Mouse (Mus musculus) liver, embryonic 15.5 days (tissue): ENCODE measurements around the gene Sfi1. TPM values are rescaled to one million over a fixed set of nuclear protein-coding genes. Genes with fewer than 3 reads are reported as not detected.
"Not testable (repeated sequence)": the region's sequence is repeated elsewhere in the genome, so short reads cannot be mapped to it uniquely, and the experiment has no call there.

Experiments
- ATAC-seq: fragments of 200-750 bp; cut with Nextera tagmentation; 2 replicates; pipeline ENCODE4 v1.8.0; 2017; ENCODE audit warnings: moderate number of reproducible peaks, mild to moderate bottlenecking, moderate library complexity; ENCODE audit not compliant: insufficient read depth
- H3K27ac ChIP-seq: fragments of 300-500 bp; sonication (generic); replicated peaks from 2 replicates; pipeline ENCODE4 v1.5.1; 2015; ENCODE audit warnings: mild to moderate bottlenecking, inconsistent platforms
- H3K27me3 ChIP-seq: fragments of 300-500 bp; sonication (generic); 2 replicates; pipeline ENCODE4 v1.6.1; 2015; ENCODE audit warnings: mild to moderate bottlenecking, inconsistent platforms
- H3K36me3 ChIP-seq: fragments of 300-500 bp; sonication (generic); replicated peaks from 2 replicates; pipeline ENCODE4 v1.6.1; 2015; ENCODE audit warnings: moderate library complexity, mild to moderate bottlenecking, inconsistent platforms
- H3K4me1 ChIP-seq: fragments of 300-500 bp; sonication (generic); replicated peaks from 2 replicates; pipeline ENCODE4 v1.6.1; 2015; ENCODE audit warnings: inconsistent platforms
- H3K4me2 ChIP-seq: fragments of 300-500 bp; sonication (generic); 2 replicates; pipeline ENCODE4 v1.6.1; 2015; ENCODE audit warnings: moderate library complexity, mild to moderate bottlenecking, inconsistent platforms
- H3K4me3 ChIP-seq: fragments of 300-500 bp; sonication (generic); replicated peaks from 2 replicates; pipeline ENCODE4 v1.5.1; 2015; ENCODE audit warnings: mild to moderate bottlenecking, inconsistent platforms
- H3K9ac ChIP-seq: fragments of 300-500 bp; sonication (generic); 2 replicates; pipeline ENCODE4 v1.6.1; 2015; ENCODE audit warnings: moderate library complexity, mild to moderate bottlenecking, inconsistent platforms
- H3K9me3 ChIP-seq: fragments of 300-500 bp; sonication (generic); replicated peaks from 2 replicates; pipeline ENCODE4 v1.6.1; 2016; ENCODE audit warnings: inconsistent platforms
- WGBS: fragments of 180-500 bp; shearing (Covaris S2); methylation state at CpG from one replicate; pipeline ENCODE4 v1.1.7; 2015; ENCODE audit warnings: mixed read lengths; ENCODE audit not compliant: insufficient replicate concordance; 5-methylcytosine and 5-hydroxymethylcytosine counted together
- polyA plus RNA-seq: library from polyadenylated mRNA; unstranded; fragments of >200 nt; fragmentation: Nextera tagmentation; extraction: Ambion mirVana; gene quantifications from 2 replicates; pipeline ENCODE4 v1.2.1, GENCODE M21; 2015

Gene Sfi1
- polyA plus RNA-seq, 1 experiment from 2014 or later, result 3.2 TPM

GRCm38 (mm10) chr11:3101072-3101874 is 92.0 kb downstream of the Sfi1 start:
- 64% methylated on average over 25 of the region's 25 CpGs for WGBS
- ATAC-seq, result no peak
- no peak overlapping the region for H3K4me3 ChIP-seq

GRCm38 (mm10) chr11:3100066-3100645 is 93.1 kb downstream of the Sfi1 start:
- H3K4me3 ChIP-seq, H3K27me3 ChIP-seq, H3K4me1 ChIP-seq, H3K27ac ChIP-seq, H3K9ac ChIP-seq, H3K4me2 ChIP-seq, H3K36me3 ChIP-seq: not testable (repeated sequence)
- ATAC-seq, result peak; percentile 31; the same call in 1 of the 2 replicates
- peaks cover 24% of the 10 kb centered on the region for H3K9me3 ChIP-seq
- 59% methylated on average over 12 of the region's 12 CpGs for WGBS

More at GRCm38 (mm10) chr11:3101072-3101874, 92.0 kb downstream of the Sfi1 start:
- no peak overlapping the region for H3K27ac ChIP-seq
- no peaks in the 10 kb centered on the region for H3K4me1 ChIP-seq
- H3K9me3 ChIP-seq, result peaks cover 24% of the 10 kb centered on the region
- no peak overlapping the region for H3K4me2 ChIP-seq
- H3K9ac ChIP-seq, result no peak overlapping the region
- no peaks in the 10 kb centered on the region for H3K36me3 ChIP-seq
- no peaks in the 10 kb centered on the region for H3K27me3 ChIP-seq

Other genes with a start within 250 kb of the Sfi1 start
- gene Eif4enif1, start 8.9 kb upstream of the Sfi1 start, polyA plus RNA-seq, result 22.3 and 23.9 TPM in 2 replicates
- gene Drg1, start 73.0 kb upstream of the Sfi1 start, polyA plus RNA-seq, result 108 and 110 TPM in 2 replicates
- 11.5 and 12.6 TPM in 2 replicates for gene Patz1, start 95.4 kb upstream of the Sfi1 start, polyA plus RNA-seq
- 1.3 and 1.4 TPM in 2 replicates for gene Pik3ip1, start 136.9 kb upstream of the Sfi1 start, polyA plus RNA-seq
- 7.6 and 9.0 TPM in 2 replicates for gene Limk2, start 215.7 kb upstream of the Sfi1 start, polyA plus RNA-seq